Mouse (Mus musculus) liver, embryonic 12.5 days (tissue): ENCODE measurements at regions not wholly inside any gene's neighbourhood (a gene's known extent, or its start where the extent isn't known, plus 50 kb on each side); places are given as distances from the start of the nearest gene placed in this dataset.
A peak's percentile ranks its signal among the peaks of the same experiment; 100 is the strongest.

ENCODE experiments used
- ATAC-seq: fragments of 200-750 bp; cut with Nextera tagmentation; 2 replicates; pipeline ENCODE4 v1.8.0; 2017; ENCODE audit warnings: moderate number of reproducible peaks, mild to moderate bottlenecking, moderate library complexity
- H3K27ac ChIP-seq: fragments of 300-500 bp; sonication (generic); 2 replicates; pipeline ENCODE4 v1.5.1; 2016; ENCODE audit warnings: mild to moderate bottlenecking
- H3K27me3 ChIP-seq: fragments of 300-500 bp; sonication (generic); replicated peaks from 2 replicates; pipeline ENCODE4 v1.6.1; 2016; ENCODE audit warnings: mild to moderate bottlenecking, moderate library complexity
- H3K36me3 ChIP-seq: fragments of 300-500 bp; sonication (generic); 2 replicates; pipeline ENCODE4 v1.6.1; 2016; ENCODE audit warnings: mild to moderate bottlenecking, moderate library complexity
- H3K4me1 ChIP-seq: fragments of 300-500 bp; sonication (generic); 2 replicates; pipeline ENCODE4 v1.6.1; 2016
- H3K4me2 ChIP-seq: fragments of 300-500 bp; sonication (generic); 2 replicates; pipeline ENCODE4 v1.6.1; 2016; ENCODE audit warnings: mild to moderate bottlenecking, moderate library complexity
- H3K4me3 ChIP-seq: fragments of 300-500 bp; sonication (generic); 2 replicates; pipeline ENCODE4 v1.5.1; 2016; ENCODE audit warnings: mild to moderate bottlenecking, moderate library complexity
- H3K9ac ChIP-seq: fragments of 300-500 bp; sonication (generic); 2 replicates; pipeline ENCODE4 v1.6.1; 2016; ENCODE audit warnings: mild to moderate bottlenecking, moderate library complexity
- H3K9me3 ChIP-seq: fragments of 300-500 bp; sonication (generic); replicated peaks from 2 replicates; pipeline ENCODE4 v1.6.1; 2016; ENCODE audit warnings: mild to moderate bottlenecking, moderate library complexity
- WGBS: fragments of 180-500 bp; shearing (Covaris S2); methylation state at CpG from one replicate; pipeline ENCODE4 v1.1.7; 2016; ENCODE audit not compliant: insufficient replicate concordance; 5-methylcytosine and 5-hydroxymethylcytosine counted together

GRCm38 (mm10) chr14:76188105-76188645 is 77.5 kb downstream of the Nufip1 start:
- 68% methylated on average over 6 of the region's 6 CpGs for WGBS
- no peak for ATAC-seq
- H3K4me3 ChIP-seq = no peak overlapping the region

GRCm38 (mm10) chr14:76195324-76195723 is 84.6 kb downstream of the Nufip1 start:
- 50% methylated on average over 10 of the region's 10 CpGs for WGBS

More at GRCm38 (mm10) chr14:76188105-76188645, 77.5 kb downstream of the Nufip1 start:
- Histone ChIP-seq H3K27me3 (no peaks in the 10 kb centered on the region), H3K36me3 (no peaks in the 10 kb centered on the region), H3K27ac (no peak overlapping the region), H3K9me3 (no peaks in the 10 kb centered on the region), H3K4me1 (no peaks in the 10 kb centered on the region), H3K4me2 (no peak overlapping the region), H3K9ac (no peak overlapping the region)

GRCm38 (mm10) chr14:76197357-76197756 is 86.7 kb downstream of the Nufip1 start:
- H3K4me1 ChIP-seq = no peaks in the 10 kb centered on the region
- H3K36me3 ChIP-seq = no peaks in the 10 kb centered on the region
- H3K4me3 ChIP-seq = no peak overlapping the region
- no peak overlapping the region for H3K27ac ChIP-seq
- no peaks in the 10 kb centered on the region; the same call in 1 of the 2 replicates for H3K27me3 ChIP-seq
- no peaks in the 10 kb centered on the region for H3K9me3 ChIP-seq
- ATAC-seq = no peak
- no peak overlapping the region for H3K9ac ChIP-seq
- 69% methylated on average over 2 of the region's 2 CpGs for WGBS
- no peak overlapping the region for H3K4me2 ChIP-seq

More at GRCm38 (mm10) chr14:76195324-76195723, 84.6 kb downstream of the Nufip1 start:
- Histone ChIP-seq H3K27me3 (no peaks in the 10 kb centered on the region; the same call in 1 of the 2 replicates), H3K4me1 (no peaks in the 10 kb centered on the region), H3K9me3 (no peaks in the 10 kb centered on the region), H3K9ac (no peak overlapping the region), H3K27ac (no peak overlapping the region), H3K4me3 (no peak overlapping the region), H3K36me3 (no peaks in the 10 kb centered on the region), H3K4me2 (no peak overlapping the region)
- ATAC-seq = no peak

- Histone ChIP-seq H3K4me1 (no peaks in the 10 kb centered on the region), H3K4me2 (no peak overlapping the region), H3K4me3 (no peak overlapping the region), H3K9ac (no peak overlapping the region), H3K27me3 (no peaks in the 10 kb centered on the region; the same call in 1 of the 2 replicates), H3K9me3 (no peaks in the 10 kb centered on the region), H3K27ac (no peak overlapping the region), H3K36me3 (no peaks in the 10 kb centered on the region)
- no peak for ATAC-seq
- 53% methylated on average over 5 of the region's 5 CpGs for WGBS
These were observed 87.7 kb downstream of the Nufip1 start for GRCm38 (mm10) chr14:76198406-76198805.

GRCm38 (mm10) chr14:76202595-76202994 is 91.9 kb downstream of the Nufip1 start:
- H3K27me3 ChIP-seq = no peaks in the 10 kb centered on the region
- H3K27ac ChIP-seq = no peak overlapping the region
- no peak for ATAC-seq
- H3K36me3 ChIP-seq = no peaks in the 10 kb centered on the region
- no peaks in the 10 kb centered on the region for H3K9me3 ChIP-seq
- no peaks in the 10 kb centered on the region for H3K4me1 ChIP-seq
- 68% methylated on average over 4 of the region's 4 CpGs for WGBS
- no peak overlapping the region for H3K9ac ChIP-seq
- H3K4me2 ChIP-seq = no peak overlapping the region
- no peak overlapping the region for H3K4me3 ChIP-seq

- H3K27ac ChIP-seq = no peak overlapping the region
- no peak overlapping the region for H3K9ac ChIP-seq
- H3K9me3 ChIP-seq = no peaks in the 10 kb centered on the region
- H3K4me1 ChIP-seq = no peaks in the 10 kb centered on the region
- no peaks in the 10 kb centered on the region for H3K27me3 ChIP-seq
- no peaks in the 10 kb centered on the region for H3K36me3 ChIP-seq
- H3K4me2 ChIP-seq = no peak overlapping the region
- no peak overlapping the region for H3K4me3 ChIP-seq
- 36% methylated on average over 1 of the region's 1 CpGs for WGBS
- ATAC-seq = no peak
These were observed 92.4 kb downstream of the Nufip1 start for GRCm38 (mm10) chr14:76203135-76203534.

GRCm38 (mm10) chr14:76216446-76217177 is 105.9 kb downstream of the Nufip1 start:
- H3K4me2 ChIP-seq = peak overlapping the region; percentile 34
- H3K4me3 ChIP-seq = no peak overlapping the region
- peaks cover 5% of the 10 kb centered on the region for H3K4me1 ChIP-seq
- H3K36me3 ChIP-seq = no peaks in the 10 kb centered on the region
- 57% methylated on average over 12 of the region's 12 CpGs for WGBS
- H3K27me3 ChIP-seq = no peaks in the 10 kb centered on the region
- H3K27ac ChIP-seq = no peak overlapping the region
- no peak overlapping the region for H3K9ac ChIP-seq
- no peak for ATAC-seq
- 0 out of 2 replicates have a peak, but pooled peaks cover 4% of the 10 kb centered on the region for H3K9me3 ChIP-seq

- Histone ChIP-seq H3K9me3 (0 out of 2 replicates have a peak, but pooled peaks cover 4% of the 10 kb centered on the region), H3K4me1 (peaks cover 11% of the 10 kb centered on the region), H3K27ac (no peak overlapping the region), H3K27me3 (no peaks in the 10 kb centered on the region), H3K36me3 (no peaks in the 10 kb centered on the region), H3K9ac (no peak overlapping the region), H3K4me3 (no peak overlapping the region), H3K4me2 (peak overlapping the region; percentile 34)
- WGBS = 40% methylated on average over 9 of the region's 9 CpGs
- ATAC-seq = no peak
These were observed 106.4 kb downstream of the Nufip1 start for GRCm38 (mm10) chr14:76217178-76217500.

- no peak overlapping the region for H3K4me3 ChIP-seq
- H3K9me3 ChIP-seq = 0 out of 2 replicates have a peak, but pooled peaks cover 4% of the 10 kb centered on the region
- peaks cover 16% of the 10 kb centered on the region for H3K4me1 ChIP-seq
- ATAC-seq = no peak
- H3K27ac ChIP-seq = no peak overlapping the region
- no peak overlapping the region for H3K9ac ChIP-seq
- no peaks in the 10 kb centered on the region for H3K36me3 ChIP-seq
- H3K4me2 ChIP-seq = no peak overlapping the region
- WGBS = 77% methylated on average over 8 of the region's 8 CpGs
- no peaks in the 10 kb centered on the region for H3K27me3 ChIP-seq
These were observed 107.0 kb downstream of the Nufip1 start for GRCm38 (mm10) chr14:76217571-76218256.

GRCm38 (mm10) chr14:76220952-76221351 is 110.3 kb downstream of the Nufip1 start:
- 0 out of 2 replicates have a peak, but pooled peaks cover 4% of the 10 kb centered on the region for H3K9me3 ChIP-seq
- H3K27ac ChIP-seq = no peak overlapping the region
- no peak overlapping the region for H3K4me3 ChIP-seq
- no peaks in the 10 kb centered on the region for H3K36me3 ChIP-seq
- 73% methylated on average over 5 of the region's 5 CpGs for WGBS
- peaks cover 16% of the 10 kb centered on the region for H3K4me1 ChIP-seq
- no peak for ATAC-seq
- no peak overlapping the region for H3K9ac ChIP-seq
- no peak overlapping the region for H3K4me2 ChIP-seq
- no peaks in the 10 kb centered on the region for H3K27me3 ChIP-seq

GRCm38 (mm10) chr14:76221617-76222319 is 111.1 kb downstream of the Nufip1 start:
- 60% methylated on average over 10 of the region's 10 CpGs for WGBS
- peak; percentile 65 for ATAC-seq

GRCm38 (mm10) chr14:76222320-76222626 is 111.6 kb downstream of the Nufip1 start:
- no peak overlapping the region for H3K4me3 ChIP-seq
- 83% methylated on average over 1 of the region's 1 CpGs for WGBS
- no peak overlapping the region for H3K4me2 ChIP-seq
- ATAC-seq = no peak
- 0 out of 2 replicates have a peak, but pooled peaks cover 4% of the 10 kb centered on the region for H3K9me3 ChIP-seq
- no peaks in the 10 kb centered on the region for H3K27me3 ChIP-seq
- H3K4me1 ChIP-seq = peaks cover 19% of the 10 kb centered on the region
- no peaks in the 10 kb centered on the region for H3K36me3 ChIP-seq
- no peak overlapping the region for H3K9ac ChIP-seq
- no peak overlapping the region for H3K27ac ChIP-seq

More at GRCm38 (mm10) chr14:76221617-76222319, 111.1 kb downstream of the Nufip1 start:
- no peaks in the 10 kb centered on the region for H3K36me3 ChIP-seq
- H3K4me1 ChIP-seq = peaks cover 19% of the 10 kb centered on the region
- H3K9ac ChIP-seq = no peak overlapping the region
- 0 out of 2 replicates have a peak, but pooled peaks cover 4% of the 10 kb centered on the region for H3K9me3 ChIP-seq
- H3K4me2 ChIP-seq = no peak overlapping the region
- H3K27me3 ChIP-seq = no peaks in the 10 kb centered on the region
- no peak overlapping the region for H3K27ac ChIP-seq
- no peak overlapping the region for H3K4me3 ChIP-seq
